Mouse (Mus musculus): ENCODE measurements at regions not wholly inside any gene's neighbourhood (a gene's known extent, or its start where the extent isn't known, plus 50 kb on each side); places are given as distances from the start of the nearest gene placed in this dataset.

- no peak for DNase-seq (ENCODE audit: low read depth, low spot score)
Observed at GRCm38 (mm10) chr8:91899747-91900146, 97.9 kb upstream of the Irx3 start.

DNA sequence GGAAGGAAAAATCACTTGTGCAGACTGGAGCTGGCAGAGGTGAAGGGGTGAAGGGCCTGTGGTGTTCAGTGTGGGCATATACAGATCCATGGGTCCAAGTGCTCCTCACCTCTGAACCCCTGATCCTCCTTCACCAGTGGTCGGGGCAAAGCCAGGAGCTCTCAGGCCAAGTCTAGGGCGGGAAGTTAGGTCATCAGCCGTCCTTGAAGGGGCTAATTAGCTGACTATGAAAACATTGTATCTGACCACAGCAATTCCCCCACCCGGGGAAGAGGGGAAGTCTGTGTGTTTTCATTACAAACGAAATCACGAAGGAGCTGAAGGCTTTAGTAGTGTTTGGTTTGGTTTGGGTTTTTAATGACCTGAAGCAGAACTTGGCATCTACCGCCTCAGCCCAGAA lies 95.5 kb upstream of the Irx3 start:
- DNase-seq (ENCODE audit: low read depth, low spot score) = no peak

DNA sequence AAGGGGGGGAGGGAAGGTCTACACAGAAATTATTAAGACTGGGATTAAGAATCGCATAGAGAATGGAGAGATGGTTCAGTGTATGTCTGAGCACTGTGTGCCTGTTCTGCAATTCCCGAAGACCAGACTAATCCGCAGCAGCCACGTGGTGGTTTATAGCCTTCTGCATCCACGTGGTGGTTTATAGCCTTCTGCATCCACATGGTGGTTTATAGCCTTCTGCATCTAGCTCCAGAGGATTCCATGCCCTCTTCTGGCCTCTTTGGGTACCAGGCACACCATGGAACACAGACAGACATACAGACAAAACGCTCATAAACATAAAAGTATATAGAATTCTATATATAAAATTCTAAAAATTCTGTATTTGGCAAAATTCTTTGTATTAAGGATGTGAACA lies 94.1 kb upstream of the Irx3 start:
- no peak for DNase-seq (ENCODE audit: low read depth, low spot score)

GRCm38 (mm10) chr8:91884862-91885261 lies 83.0 kb upstream of the Irx3 start:
- no peak for DNase-seq (ENCODE audit: low read depth, low spot score)

- DNase-seq (ENCODE audit: low read depth, low spot score) = peak; percentile 40
Observed at GRCm38 (mm10) chr8:91884325-91884724, 82.5 kb upstream of the Irx3 start.

GRCm38 (mm10) chr8:91883012-91883411 lies 81.1 kb upstream of the Irx3 start:
- peak; percentile 78 for DNase-seq (ENCODE audit: low read depth, low spot score)

DNA sequence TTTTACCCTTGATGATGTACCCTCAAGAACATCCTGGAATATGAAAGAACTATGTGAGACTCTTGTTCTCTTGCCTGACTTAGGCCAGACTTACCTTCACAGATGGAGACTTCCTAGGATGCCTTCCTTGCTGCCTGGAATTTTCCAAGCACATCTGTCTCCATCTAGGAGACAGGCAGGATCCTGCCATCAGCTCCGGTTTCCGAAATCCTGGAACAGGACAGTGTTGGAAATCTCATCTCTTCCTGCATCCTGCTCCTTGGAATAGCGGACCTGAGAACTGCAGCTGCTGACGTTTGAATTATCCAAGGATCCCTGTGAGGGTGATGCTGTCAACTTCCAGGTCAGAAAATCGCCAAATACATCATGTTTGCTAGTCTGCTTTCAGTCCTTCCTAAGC lies 77.0 kb upstream of the Irx3 start:
- DNase-seq (ENCODE audit: low read depth, low spot score) = no peak

DNA sequence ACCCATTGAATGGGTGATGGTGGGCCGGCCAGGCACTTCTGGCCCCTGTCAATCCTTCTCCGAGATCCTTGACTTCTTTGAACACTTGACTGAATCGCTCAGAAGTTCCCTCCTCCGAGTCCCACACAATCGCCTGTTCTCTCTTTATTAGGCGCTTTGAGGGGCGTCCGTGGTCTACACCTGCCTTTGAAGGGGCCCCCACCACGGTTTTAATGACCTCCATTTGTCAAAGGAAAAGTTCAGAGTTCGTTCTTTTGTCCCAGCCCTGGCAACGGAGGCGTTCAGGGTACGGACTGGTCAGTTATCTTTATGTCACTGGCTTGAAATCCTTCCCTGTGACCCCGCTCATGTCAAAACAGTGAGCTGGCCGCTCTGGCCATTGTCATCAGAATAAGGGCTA lies 74.3 kb upstream of the Irx3 start:
- no peak for DNase-seq (ENCODE audit: low read depth, low spot score)

- no peak for DNase-seq (ENCODE audit: low read depth, low spot score)
Observed at GRCm38 (mm10) chr8:91873232-91873631, 71.4 kb upstream of the Irx3 start.

GRCm38 (mm10) chr8:91872278-91873115 lies 70.6 kb upstream of the Irx3 start:
- peak; percentile 21 for DNase-seq (ENCODE audit: low read depth, low spot score)

DNA sequence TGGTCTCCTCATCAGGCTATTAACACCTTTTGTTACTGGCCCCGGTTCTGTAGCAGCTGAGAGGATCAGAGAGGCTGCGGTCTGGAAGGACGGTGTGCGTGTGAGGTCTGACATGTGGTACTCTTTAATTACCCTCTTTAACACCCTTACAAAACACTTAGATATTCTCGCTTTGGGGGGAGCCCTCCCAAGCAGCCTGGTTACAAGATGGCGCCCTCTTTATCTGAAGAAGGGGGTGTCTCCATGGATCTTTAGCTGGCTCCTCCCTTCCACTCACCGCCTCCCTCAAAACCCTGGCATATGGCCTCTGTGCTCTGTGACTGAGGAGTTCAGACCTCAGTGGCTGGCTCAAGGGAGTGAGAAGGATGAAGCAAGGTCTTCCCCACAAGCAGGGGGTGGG lies 65.2 kb upstream of the Irx3 start:
- DNase-seq (ENCODE audit: low read depth, low spot score) = no peak

GRCm38 (mm10) chr8:91866076-91866475 lies 64.2 kb upstream of the Irx3 start:
- DNase-seq (ENCODE audit: low read depth, low spot score) = no peak

- DNase-seq (ENCODE audit: low read depth, low spot score) = no peak
Observed at GRCm38 (mm10) chr8:91865361-91865760, 63.5 kb upstream of the Irx3 start.

GRCm38 (mm10) chr8:91863505-91863904 lies 61.6 kb upstream of the Irx3 start:
- DNase-seq (ENCODE audit: low read depth, low spot score) = no peak

DNA sequence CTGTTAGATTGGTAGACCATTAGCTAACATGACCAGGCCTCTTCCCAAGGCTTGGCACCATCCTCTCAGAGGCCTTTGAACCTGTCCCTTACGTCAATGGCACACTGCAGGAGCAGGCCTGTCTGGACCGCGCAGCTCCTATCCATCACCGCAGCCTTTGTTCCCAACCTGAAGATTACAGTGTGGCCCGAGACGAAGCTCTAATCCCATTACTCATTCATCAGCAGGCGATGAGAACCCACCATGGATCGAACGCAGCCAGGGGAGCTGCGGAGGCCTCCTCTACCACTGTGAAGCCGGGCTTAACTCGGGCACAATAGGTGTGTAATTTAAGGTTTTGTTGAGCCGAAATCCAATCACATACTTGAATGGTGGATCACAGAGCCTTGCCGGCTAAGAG lies 54.0 kb upstream of the Irx3 start:
- no peak for DNase-seq (ENCODE audit: low read depth, low spot score)

- DNase-seq (ENCODE audit: low read depth, low spot score) = no peak
Observed at GRCm38 (mm10) chr8:91854369-91854768, 52.5 kb upstream of the Irx3 start.

DNA sequence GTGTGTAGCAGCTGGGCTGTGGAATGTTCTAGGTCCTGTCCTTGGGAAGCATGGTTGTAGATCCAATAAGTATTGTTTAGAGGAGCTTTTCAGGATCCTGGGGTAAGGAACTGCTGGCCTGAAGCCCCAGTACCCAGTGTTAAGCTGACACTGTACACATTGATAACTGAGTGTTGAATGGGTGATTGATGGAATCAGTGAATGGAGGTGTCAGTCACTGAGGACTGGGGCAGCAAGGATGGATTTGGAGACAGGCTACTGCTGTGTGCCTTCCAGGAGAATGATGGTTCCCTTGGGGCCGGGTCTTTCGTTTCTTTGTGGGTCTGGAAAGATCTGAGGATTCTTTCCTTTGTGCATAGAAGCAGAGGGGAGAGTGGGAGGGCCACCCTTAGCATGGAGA lies 51.9 kb upstream of the Irx3 start:
- no peak for DNase-seq (ENCODE audit: low read depth, low spot score)

DNA sequence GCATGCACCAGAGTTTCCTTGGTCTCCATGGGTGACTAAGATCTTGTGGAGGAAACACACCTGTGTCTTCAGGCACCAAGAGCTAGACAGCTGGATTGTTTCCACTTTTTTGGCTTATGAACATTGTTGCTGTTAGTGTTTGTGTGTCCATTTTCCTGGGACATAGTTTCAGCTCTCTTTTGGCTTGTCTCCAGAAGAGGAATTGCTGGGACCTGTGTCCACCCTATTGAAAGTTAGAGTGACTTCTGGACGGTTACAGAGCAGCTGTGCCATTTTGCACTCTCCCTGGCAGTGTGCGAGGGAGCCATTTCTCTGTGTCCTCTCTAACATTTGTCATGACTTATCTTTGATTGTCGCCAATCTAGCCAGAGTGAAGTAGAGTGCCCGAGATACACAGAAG lies 51.5 kb upstream of the Irx3 start:
- no peak for DNase-seq (ENCODE audit: low read depth, low spot score)
